Mouse (Mus musculus) embryo, embryonic 9.5 days (tissue): ENCODE measurements around the gene Hoxa9.

Experiments used
- DNase-seq: peaks from one replicate; pipeline ENCODE4 v3.0.0-alpha.2; 2017; ENCODE audit errors: extremely low spot score

Hoxa9 gene

GRCm38 (mm10) chr6:52261751-52262462, 31.0 kb upstream of the Hoxa9 start:
- DNase-seq = peak; percentile 35

DNA sequence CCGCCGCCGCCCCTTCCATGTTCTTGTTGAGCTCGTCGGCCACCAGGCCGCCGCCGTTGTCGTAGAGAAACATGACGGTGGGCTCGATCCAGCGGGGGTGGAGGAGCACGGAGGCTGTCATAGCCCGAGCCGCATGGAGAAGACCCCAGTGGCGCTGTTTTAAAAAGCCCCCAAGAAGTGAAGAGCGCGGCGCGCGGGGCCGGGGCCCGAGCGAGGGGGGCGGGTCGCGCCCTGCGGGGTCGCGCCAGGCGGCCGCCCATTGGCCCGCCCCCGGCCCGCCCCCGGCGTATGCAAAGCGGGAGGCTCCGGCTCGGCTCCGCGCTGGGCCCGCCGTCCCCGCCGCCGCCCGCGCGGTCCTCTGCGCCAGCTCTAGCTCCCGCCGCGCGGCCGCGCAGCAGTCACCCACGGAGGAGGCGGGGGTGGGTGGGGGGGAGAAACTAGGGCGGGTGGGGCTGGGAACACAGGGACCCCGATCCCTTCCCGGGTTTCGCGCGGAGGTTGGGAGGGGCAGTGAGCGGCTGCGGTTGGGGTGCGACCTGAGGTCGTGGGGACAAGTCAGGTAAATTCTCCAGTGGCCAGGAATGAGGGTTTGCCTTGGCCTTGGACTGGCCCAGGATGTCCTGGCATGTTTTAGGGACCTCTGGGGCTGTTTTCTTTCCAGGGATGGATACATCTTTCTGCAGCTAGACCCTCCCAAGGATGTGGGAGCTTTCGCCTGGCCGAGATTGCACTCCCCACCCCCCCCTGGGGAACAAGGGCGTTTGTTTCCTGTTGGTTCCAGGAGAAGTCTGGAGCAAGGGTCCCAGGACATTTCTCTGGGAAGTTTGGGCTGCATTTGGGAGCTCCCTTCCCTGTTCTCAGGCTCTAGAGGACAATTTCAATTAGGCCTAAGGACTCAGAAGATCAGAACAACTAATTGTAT, 30.0 kb upstream of the Hoxa9 start, which contains the start of gene Hoxa13:
Gene Hoxa13 (minus strand): TSS at position 227 of the 922 bp plus-strand sequence.
- DNase-seq = peak; percentile 59

DNA sequence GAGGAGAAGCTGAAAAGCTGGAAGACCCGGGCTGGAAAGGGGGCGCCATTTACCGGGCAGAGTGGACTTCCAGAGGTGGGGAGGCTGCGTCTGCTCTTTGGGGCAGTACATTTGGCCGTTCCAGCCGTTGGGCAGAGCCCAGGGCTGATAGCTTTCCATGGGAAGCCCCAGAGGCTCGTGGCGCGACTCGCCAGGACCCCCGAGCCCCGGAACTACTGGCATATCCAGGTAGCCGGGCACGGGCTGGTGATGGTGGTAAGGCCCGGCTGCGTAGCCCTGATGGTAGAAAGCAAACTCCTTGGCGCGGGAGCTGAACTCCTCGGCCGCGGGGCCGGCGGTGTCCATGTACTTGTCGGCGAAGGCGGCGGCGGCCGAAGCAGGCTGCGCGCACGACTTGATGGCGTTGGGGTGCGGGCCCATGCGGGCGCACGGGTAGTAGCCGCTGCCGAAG, 28.9 kb upstream of the Hoxa9 start:
- DNase-seq = peak; percentile 55

GRCm38 (mm10) chr6:52259081-52259790, 28.3 kb upstream of the Hoxa9 start:
- no peak for DNase-seq

DNA sequence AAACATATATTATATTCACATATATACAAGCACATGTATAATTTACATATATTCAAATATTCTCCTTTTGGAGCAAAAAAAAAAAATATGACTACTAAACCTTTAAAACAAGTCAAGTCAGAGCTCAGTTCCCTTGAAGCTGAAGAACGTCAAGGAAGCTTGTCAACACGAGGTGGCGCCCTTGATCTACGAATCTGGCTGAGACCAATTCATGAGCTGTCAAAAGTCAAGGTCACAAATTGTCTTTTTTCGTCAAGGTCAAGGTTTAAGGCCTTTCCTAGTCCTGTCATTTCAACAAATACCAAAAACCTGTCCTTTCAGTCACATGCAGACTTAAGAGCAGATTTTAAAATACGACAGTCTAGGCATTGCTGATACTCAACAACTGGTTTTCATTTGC, 26.1 kb upstream of the Hoxa9 start:
- peak; percentile 80 for DNase-seq

DNA sequence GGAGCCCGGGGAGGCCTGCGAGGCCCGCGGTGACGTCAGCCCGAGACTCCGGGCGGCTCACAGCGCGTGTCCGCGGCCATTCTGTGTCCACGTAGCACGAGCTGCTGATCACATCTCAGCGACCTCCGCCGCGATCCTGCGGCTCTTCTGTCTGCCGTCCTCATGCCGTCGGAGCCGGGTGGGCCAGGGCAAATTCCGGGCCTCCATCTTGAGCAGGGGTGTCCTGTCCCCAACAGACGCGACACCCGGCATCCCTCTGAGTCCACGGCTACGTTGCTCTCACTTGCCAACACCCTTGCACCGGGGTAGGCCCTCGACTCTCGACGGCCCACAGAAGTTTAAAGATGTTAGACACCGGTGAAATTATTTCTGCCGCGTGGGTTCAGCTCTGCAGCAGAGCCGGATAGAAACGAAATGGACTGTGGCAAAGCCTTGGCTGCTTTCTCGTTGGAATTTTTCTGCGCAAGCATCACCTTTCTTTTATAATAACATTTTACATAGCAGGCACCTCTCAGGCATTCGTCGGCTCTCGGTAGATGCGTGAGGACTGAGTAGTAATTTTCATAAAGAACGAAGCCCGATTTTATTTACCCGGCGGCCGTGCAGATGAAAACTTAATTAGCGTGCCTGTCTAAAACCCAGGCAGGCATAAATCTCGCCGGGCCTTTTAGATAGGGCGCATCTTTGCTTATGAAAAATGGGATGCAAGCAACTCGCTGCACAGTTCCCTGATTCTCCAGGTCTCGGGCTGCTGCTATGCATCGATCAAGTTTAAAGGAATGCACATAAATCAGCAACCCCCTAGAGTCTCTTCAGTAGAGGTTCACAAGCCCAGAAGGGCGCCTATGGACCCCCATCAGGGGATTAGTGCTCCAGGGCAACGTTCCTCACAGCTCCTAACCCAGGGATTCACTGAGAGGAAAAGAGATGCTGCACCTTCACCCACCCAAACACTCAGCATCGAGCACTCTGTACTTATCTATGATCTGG, 22.9 kb upstream of the Hoxa9 start:
- DNase-seq = no peak

DNA sequence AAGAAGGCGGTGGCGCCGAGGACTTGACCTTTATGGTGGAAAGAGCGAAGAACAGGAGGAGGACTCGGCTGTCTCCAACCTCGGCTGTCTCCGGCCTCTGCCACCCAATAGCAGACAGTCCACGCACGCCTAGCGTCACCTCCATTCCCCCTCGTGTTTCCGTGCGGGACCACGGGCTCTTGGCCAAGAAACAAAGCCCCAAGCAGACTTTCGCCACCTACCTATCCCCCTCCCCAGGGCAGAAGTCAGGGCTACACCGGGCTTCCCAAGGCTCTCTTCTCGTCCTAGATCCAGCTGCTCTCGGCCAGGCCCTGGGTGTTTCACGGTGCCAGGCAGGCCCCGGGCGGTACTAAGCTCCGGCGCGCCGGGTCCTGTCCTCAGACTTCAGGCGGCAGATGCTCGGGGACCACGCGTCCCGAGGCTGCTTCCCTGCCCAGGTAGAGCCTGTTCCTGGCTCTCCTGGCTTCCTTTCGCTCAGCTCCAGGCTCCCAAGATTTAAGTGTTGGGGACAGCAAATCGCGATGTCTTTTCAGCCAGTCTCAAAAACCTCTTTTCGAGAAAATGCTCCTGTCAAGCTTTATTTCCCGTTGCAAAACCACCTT, 22.0 kb upstream of the Hoxa9 start:
- no peak for DNase-seq

GRCm38 (mm10) chr6:52252016-52252774, 21.3 kb upstream of the Hoxa9 start:
- no peak for DNase-seq

DNA sequence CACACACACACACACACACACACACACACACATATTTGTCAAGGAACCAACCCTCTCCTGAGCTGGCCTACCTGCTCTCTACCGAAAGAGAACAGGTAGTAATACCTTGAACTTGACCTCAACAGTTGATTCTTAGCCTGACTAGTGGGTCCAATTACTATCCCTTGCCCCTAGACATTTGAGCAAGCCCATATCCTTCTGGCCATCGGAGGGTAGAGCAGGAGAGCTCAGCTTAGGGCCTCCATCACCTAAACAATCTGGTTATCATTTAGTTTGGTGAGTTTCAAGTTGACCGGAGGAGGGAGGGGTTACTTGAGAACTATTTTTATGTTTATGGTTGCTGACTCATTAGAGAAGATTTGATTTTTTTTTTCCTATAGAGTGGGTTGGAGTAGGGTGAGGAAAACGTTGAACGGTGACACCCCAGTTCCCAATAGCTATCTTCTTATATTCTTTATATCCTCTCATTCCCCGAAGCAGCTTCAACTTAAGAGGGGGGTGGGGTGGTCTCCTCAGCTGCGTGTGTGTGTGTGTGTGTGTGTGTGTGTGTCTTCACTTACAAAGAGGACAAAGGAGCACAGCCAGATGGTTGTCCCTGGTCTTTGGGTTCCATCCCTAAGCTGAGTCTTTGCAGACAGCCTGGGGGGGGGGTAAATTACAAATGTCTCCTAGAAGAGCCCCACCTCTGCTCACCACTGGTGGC, 20.4 kb upstream of the Hoxa9 start:
- DNase-seq = no peak

DNA sequence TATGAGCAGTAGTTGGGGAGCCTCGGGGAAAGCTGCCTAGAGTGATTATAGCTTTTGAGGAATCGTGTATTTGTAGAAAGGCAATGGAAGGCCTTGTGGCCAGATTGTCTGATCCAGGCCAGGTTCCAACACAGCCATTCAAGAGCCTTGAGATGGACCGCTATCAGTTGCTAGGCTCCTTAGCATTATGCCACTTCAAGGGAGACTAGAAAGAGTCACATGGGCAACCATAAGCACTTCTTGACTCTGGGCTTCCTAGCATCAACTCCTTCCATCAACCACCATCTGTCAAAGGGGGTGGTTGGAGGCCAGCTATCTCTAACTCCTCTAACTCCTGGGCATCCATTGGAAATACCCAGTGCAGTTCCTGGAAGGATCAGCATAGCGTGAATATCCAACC, 18.9 kb upstream of the Hoxa9 start:
- DNase-seq = no peak

GRCm38 (mm10) chr6:52249415-52249738, 18.5 kb upstream of the Hoxa9 start:
- no peak for DNase-seq

DNA sequence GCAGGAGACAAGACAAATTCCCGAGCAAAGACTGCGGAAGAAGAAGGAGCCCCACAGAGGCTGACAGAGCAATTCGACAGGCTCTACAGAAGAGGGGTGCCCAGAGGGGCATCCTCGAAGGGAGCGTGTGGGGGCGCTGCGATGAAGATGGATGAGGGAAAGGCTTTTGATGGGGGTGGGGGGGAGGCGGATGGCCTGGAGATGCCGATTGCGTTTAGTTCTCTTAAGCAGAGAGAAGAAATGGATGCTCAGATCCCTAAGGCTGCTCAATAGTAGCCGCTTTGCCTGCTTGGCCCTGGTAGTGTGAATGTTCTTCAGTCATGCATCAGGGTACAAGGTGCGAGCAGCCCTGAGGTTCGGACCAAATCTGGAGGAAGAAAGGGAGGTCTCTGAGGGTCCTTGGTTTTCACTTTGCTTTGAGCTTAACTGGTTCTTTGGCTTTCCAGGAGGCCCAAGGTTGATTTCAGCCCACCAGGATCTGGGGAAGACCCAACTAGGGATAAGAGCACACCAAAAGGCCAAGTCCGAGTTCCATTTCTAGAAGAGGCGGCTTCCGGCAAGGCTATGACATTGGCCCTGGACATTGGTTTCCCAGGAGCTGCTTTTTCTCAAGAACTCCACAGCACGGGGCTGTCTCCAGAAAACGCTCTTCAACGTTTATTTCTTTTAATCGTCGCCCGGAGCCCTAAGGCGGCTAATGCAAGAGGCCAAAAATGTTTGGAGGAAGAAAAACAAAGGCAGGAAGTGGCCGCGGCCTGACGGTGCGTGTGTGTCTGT, 17.9 kb upstream of the Hoxa9 start:
- DNase-seq = no peak

DNA sequence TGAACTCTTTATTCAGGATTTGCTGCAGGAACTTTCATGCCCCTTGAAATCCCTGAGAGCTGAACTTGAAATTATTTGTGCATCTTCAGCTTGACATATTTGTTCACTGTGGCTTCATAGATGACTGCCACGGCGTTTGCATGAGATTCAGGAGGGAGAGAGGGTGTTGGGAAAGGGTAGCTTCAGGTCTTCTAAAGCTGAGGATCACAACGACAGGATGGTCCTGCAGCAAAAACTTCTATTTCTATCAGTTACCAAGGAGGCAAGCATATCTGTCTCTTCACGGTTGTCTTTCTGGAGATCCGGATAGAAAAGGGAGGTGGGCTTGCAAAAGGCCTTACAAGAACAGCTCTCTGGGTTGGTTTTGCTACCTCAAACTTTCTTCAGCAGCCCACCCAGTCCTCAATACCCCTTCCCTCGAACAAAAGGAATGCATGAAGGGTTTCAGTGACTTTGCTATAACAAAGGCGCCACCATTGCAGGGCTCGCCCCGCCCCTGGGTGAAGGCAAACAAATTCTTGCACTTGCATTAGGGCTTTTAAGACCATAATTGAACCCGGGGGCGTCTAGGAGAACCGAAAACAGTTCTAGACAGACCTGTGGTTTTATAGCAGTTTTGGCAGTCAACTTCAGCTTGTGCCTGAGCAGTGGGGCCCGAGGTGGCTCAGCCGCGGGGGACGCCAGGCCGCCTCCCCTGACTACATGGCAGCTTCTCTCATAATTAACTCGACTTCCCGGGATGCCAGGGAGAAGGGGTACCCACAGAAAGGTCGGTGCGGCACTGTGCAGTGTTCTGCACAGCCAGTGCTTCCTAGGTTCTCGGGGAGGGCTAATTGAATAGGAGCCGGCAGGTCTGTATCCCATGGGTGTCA, 17.1 kb upstream of the Hoxa9 start:
- no peak for DNase-seq

DNA sequence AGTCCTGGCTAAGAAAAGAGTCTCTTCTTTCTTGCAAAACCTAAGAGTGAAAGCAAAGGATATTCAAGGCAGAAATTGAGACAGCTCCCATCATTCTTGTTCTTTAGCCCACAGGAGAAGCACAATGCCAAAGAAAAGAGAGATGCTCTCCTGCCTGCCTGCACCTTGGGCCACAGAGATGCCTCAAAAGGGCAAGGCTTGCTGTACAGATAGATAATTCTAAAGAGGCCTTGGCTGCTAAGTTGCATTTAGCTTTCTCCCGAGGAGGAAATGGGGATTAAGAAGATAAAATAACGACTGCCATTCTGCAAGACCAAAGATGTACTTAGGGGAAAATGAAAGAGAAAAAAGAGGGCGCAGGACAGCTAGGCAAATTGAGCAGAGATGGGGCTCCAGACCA, 16.0 kb upstream of the Hoxa9 start:
- DNase-seq = no peak

GRCm38 (mm10) chr6:52246403-52246803, 15.5 kb upstream of the Hoxa9 start:
- DNase-seq = no peak

DNA sequence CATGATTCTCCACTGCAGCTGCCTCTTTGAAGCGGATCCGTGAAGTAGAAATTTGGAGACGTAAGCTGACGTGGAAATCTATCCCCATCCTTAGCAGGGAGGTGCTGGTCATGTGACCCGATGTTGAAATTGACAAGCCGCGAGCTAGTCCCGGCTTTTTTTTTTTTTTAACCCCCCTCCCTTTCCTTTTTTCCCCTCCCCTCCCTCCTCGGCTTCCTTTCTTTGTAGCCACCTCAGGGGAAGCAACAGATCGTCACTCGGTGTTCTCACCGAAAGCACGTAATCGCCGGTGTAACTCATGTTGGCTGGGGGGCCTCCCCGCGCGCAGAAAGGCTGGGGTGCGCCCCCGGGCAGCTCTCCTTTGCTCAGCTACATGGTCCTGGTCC, 14.9 kb upstream of the Hoxa9 start, which contains the start of gene Hoxa11:
Gene Hoxa11 (minus strand): TSS at position 54 of the 386 bp plus-strand sequence.
- DNase-seq = no peak

DNA sequence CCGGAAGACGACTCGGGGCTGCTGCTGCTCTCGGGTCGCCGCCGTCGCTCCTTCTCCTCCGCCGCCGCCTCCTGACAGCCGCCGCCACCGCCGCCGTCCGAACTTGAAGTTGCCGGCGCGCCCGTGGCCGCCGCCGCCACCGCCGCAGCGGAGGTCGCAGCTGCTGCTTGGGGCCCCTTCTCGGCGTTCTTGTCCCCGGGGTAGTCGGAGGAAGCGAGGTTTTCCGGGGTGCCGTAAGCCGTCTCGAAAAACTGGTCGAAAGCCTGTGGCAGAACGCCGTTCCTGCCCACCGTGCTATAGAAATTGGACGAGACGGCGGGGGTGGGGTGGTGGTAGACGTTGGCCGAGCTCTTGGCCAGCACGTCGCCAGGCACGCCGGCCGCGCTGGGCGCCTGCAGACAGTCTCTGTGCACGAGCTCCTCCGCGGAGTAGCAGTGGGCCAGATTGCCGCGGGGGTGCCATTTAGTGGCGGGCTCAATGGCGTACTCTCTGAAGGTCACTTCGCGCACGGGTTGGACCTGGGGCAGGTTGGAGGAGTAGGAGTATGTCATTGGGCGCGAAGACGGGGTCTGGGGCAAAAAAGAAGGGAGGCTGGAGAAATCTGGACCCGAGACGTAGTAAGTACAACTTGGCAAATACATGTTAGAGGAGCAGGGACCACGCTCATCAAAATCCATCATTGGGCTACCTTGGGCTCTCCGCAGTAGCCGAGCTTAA, 14.3 kb upstream of the Hoxa9 start:
- DNase-seq = peak; percentile 64
